Mouse (Mus musculus) G1E (cell line): ENCODE results near the gene Retreg1.

Source experiments
- CTCF ChIP-seq: IDR thresholded peaks from 2 replicates; pipeline ENCODE4 v1.5.1; 2012; ENCODE audit warnings: low read depth, low read length, inconsistent platforms, mixed read lengths
- GATA1 ChIP-seq: IDR thresholded peaks from 2 replicates; pipeline ENCODE4 v1.6.1; 2012; ENCODE audit warnings: borderline replicate concordance, low read length, inconsistent platforms, mixed read lengths
- TAL1 ChIP-seq: conservative IDR thresholded peaks from 2 replicates; pipeline ENCODE4 v1.6.1; 2012; ENCODE audit warnings: low read depth, low read length, inconsistent platforms, mixed read lengths

DNA sequence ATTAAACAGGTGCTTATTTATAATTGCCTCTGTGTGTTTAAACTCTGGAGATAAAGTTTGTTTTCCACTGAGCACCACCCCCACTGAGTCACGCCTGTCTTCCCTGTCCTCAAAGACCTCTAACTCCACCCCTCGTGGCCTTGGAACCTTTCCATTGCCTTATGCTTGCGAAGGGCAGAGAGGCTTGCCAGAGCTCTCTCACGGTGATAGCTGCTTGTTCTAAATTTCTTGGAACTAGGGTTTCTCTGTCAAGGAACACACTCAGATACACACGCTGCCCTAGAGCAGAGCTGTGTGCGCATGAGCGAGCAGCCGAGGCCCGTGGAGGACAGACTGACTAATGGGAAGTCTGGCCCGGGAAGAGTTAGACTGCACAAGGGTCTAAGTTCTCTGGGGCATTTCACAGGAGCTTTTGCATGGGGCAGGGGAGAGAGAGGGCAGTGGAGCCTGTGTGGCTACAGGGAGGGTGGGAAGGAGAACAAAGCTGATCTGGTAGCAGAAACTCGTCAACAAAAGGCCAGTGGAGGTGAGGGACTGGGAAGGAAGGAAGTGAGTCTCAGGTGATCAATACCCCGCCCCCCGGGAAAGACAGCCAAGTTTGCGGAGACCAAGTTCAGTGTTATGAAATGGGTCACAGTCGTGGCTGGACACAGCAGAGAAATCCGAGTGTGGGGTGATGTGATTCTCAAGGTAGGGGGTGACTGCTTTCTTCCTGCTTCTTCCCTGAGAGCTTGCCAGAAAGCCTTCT lies 90.1 kb downstream of the Retreg1 start:
- no peak for TF ChIP-seq CTCF
- TF ChIP-seq TAL1 = no peak
- TF ChIP-seq GATA1 = no peak
